Comparison of ENCODE assay signal across 9 mouse cellular contexts in the genomic region with DNA sequence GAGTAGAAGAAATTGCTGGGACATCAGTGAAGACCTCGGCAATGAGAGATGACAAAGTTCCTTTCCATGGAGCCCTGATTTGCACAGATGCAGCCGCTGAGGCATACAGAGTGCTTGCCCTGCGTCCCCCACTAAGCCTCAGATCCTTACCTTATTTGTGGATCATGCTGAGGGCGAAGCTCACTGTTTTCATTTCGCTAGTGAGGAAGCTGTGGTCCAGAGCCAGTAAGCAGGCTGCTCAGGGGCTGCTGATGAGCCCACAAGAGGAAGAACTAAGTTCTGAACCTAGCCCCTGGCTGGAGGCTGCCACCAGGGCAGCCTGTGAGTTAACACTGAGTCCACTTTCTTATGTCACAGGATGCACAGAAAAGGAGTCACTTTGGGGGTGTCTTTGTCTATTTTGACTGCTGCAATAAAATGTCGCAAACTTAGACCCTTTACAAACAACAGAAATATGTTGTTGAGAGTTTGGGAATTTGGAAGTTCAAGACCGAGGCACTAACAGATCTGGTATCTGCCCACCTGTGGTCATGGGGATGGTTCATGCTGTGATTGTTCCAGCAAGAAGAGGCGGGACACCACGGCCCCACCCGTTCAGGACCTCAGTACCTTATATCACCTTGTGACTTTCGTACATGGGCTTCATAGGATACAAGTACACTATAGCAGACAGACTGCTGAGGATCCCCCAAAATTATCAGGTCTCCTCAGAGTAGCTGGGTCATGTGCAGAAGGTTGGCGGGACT.
DNase-seq lines count a peak whose midpoint lies in the region; ATAC-seq and TF ChIP-seq lines count a peak whose summit lies in the region.
"Had no signal": no experiment of that assay in that cellular context is flagged by ENCODE, and none has a peak within 500 bp of the region (broad histone marks: within the 10 kb centered on the region; RNA-seq: fewer than 3 reads in every experiment).

No protein-coding gene starts in this region.

- WGBS in kidney, postnatal 0 days = 69% methylated on average over 12 of the region's 12 CpGs
- WGBS in intestine, postnatal 0 days = 43% methylated on average over 12 of the region's 12 CpGs

- H3K9me3 ChIP-seq in kidney, postnatal 0 days (replicated peaks; ENCODE audit: low read length) = no peaks in the 10 kb centered on the region
- H3K9me3 ChIP-seq in intestine, postnatal 0 days (ENCODE audit: control insufficient read depth) = no peaks in the 10 kb centered on the region

- H3K36me3 ChIP-seq in kidney, postnatal 0 days (ENCODE audit: insufficient read depth, low read length) = no peaks in the 10 kb centered on the region
- H3K36me3 ChIP-seq in intestine, postnatal 0 days (ENCODE audit: control insufficient read depth, insufficient read depth) = no peaks in the 10 kb centered on the region
- H3K36me3 ChIP-seq: midbrain, embryonic 12.5 days had no signal

- ATAC-seq in kidney, postnatal 0 days (replicated peaks; ENCODE audit: low FRiP score, low read depth) = no peak
- peak; percentile 0; the same call in 1 of the 2 replicates for ATAC-seq in intestine, postnatal 0 days

- H3K4me1 ChIP-seq in kidney, postnatal 0 days (replicated peaks; ENCODE audit: insufficient read depth, low read length) = peaks cover 20% of the 10 kb centered on the region
- H3K4me1 ChIP-seq in intestine, postnatal 0 days (replicated peaks; ENCODE audit: control insufficient read depth, insufficient read depth, low read length) = peaks cover 19% of the 10 kb centered on the region
- H3K4me1 ChIP-seq: midbrain, embryonic 12.5 days had no signal

- no peak for DNase-seq in kidney, postnatal 0 days (ENCODE audit: low spot score)
- DNase-seq in kidney, postnatal 10 days = no peak
- peak; percentile 72 for DNase-seq in R1 (ENCODE audit: low read depth, low spot score)
- DNase-seq in naive thymus-derived CD4-positive, alpha-beta T cell, adult 2 months (ENCODE audit: low read depth) = peak; percentile 41
- DNase-seq in right cerebral cortex, postnatal 10 days (ENCODE audit: low spot score in 2 of 2) = no peak
- DNase-seq in layer of hippocampus, adult 11-12 months (ENCODE audit: low spot score) = no peak
- DNase-seq: cerebellum, adult 8-10 months had no signal

- no peaks in the 10 kb centered on the region for H3K27me3 ChIP-seq in kidney, postnatal 0 days (ENCODE audit: insufficient read depth, low read length)
- H3K27me3 ChIP-seq in intestine, postnatal 0 days (replicated peaks; ENCODE audit: control insufficient read depth, insufficient read depth, low read length) = no peaks in the 10 kb centered on the region
- H3K27me3 ChIP-seq: midbrain, embryonic 12.5 days had no signal

- H3K27ac ChIP-seq in kidney, postnatal 0 days = 0 out of 2 replicates have a peak overlapping the region, but pooled peaks have one; percentile 19
- peak overlapping the region; percentile 90 for H3K27ac ChIP-seq in intestine, postnatal 0 days (ENCODE audit: low read depth, low read length)
- H3K27ac ChIP-seq: midbrain, embryonic 12.5 days had no signal

- no peak overlapping the region for H3K4me3 ChIP-seq in kidney, postnatal 0 days (replicated peaks; ENCODE audit: low read depth, low read length)
- no peak overlapping the region for H3K4me3 ChIP-seq in intestine, postnatal 0 days (ENCODE audit: low read depth, low read length)
- H3K4me3 ChIP-seq: midbrain, embryonic 12.5 days had no signal

- no peak overlapping the region for H3K9ac ChIP-seq in kidney, postnatal 0 days (ENCODE audit: low read depth, low read length)
- no peak overlapping the region for H3K9ac ChIP-seq in intestine, postnatal 0 days (ENCODE audit: low read depth, low read length)
- H3K9ac ChIP-seq: midbrain, embryonic 12.5 days had no signal

- no peak overlapping the region for H3K4me2 ChIP-seq in kidney, postnatal 0 days (ENCODE audit: low read length)
- peak overlapping the region; percentile 25; the same call in 1 of the 2 replicates for H3K4me2 ChIP-seq in intestine, postnatal 0 days (replicated peaks; ENCODE audit: low read depth)
- H3K4me2 ChIP-seq: midbrain, embryonic 12.5 days had no signal

- TF ChIP-seq CTCF in kidney, postnatal 0 days (IDR thresholded peaks at IDR 0.05; ENCODE audit: low read depth) = no peak
- TF ChIP-seq CTCF in intestine, postnatal 0 days (IDR thresholded peaks at IDR 0.05; ENCODE audit: low read depth) = no peak

Comparison
In these comparisons a context has a peak if more than half of its experiments do, and no peak if none do; other contexts are left out.
1. DNase-seq: peak in R1 (single experiment) and naive thymus-derived CD4-positive, alpha-beta T cell, adult 2 months (single experiment); none in kidney, postnatal 0 days (single experiment), kidney, postnatal 10 days (single experiment), right cerebral cortex, postnatal 10 days (0 of 2) and layer of hippocampus, adult 11-12 months (single experiment).